Mouse (Mus musculus) G1E (cell line): ENCODE data around the gene Ubl4a. TPM values are rescaled to one million over a fixed set of nuclear protein-coding genes. Genes with fewer than 3 reads are reported as not detected.

ENCODE experiments used
- ATAC-seq: 2 replicates; pipeline ENCODE4 v1.8.0; 2016; ENCODE audit warnings: mild to moderate bottlenecking; ENCODE audit not compliant: insufficient number of reproducible peaks, poor library complexity, low FRiP score, severe bottlenecking; ENCODE audit errors: extremely low read depth
- DNase-seq: peaks from one replicate; pipeline ENCODE4 v3.0.0; 2012; ENCODE audit warnings: low spot score
- H3K27me3 ChIP-seq: 2 replicates; pipeline ENCODE4 v1.6.1; 2012; ENCODE audit warnings: mild to moderate bottlenecking, low read length, inconsistent platforms; ENCODE audit not compliant: insufficient read depth
- H3K36me3 ChIP-seq: replicated peaks from 2 replicates; pipeline ENCODE3; 2012; ENCODE audit warnings: mild to moderate bottlenecking, inconsistent platforms
- H3K4me1 ChIP-seq: 2 replicates; pipeline ENCODE4 v1.6.1; 2012; ENCODE audit warnings: low read depth, low read length, inconsistent platforms, mixed read lengths; ENCODE audit not compliant: insufficient read depth
- H3K4me3 ChIP-seq: 2 replicates; pipeline ENCODE4 v1.5.1; 2012; ENCODE audit warnings: low read depth, mild to moderate bottlenecking, inconsistent platforms, low read length, moderate library complexity, mixed read lengths
- H3K9me3 ChIP-seq: replicated peaks from 2 replicates; pipeline ENCODE4 v1.6.1; 2012; ENCODE audit warnings: inconsistent platforms
- CTCF ChIP-seq: IDR thresholded peaks from 2 replicates; pipeline ENCODE4 v1.5.1; 2012; ENCODE audit warnings: low read depth, low read length, inconsistent platforms, mixed read lengths
- GATA1 ChIP-seq: IDR thresholded peaks from 2 replicates; pipeline ENCODE4 v1.6.1; 2012; ENCODE audit warnings: borderline replicate concordance, low read length, inconsistent platforms, mixed read lengths
- GATA2 ChIP-seq: IDR thresholded peaks from 2 replicates; pipeline ENCODE4 v1.6.1; 2012; ENCODE audit warnings: low read depth, low read length, inconsistent platforms, borderline replicate concordance
- POLR2AphosphoS5 ChIP-seq: IDR thresholded peaks from 2 replicates; pipeline ENCODE4 v1.6.1; 2012; ENCODE audit warnings: low read depth, low read length, inconsistent platforms; ENCODE audit not compliant: insufficient replicate concordance
- TAL1 ChIP-seq: conservative IDR thresholded peaks from 2 replicates; pipeline ENCODE4 v1.6.1; 2012; ENCODE audit warnings: low read depth, low read length, inconsistent platforms, mixed read lengths
- polyA plus RNA-seq: library from polyadenylated mRNA; stranded (reverse); fragments of >175 nt; gene quantifications from 2 replicates; pipeline ENCODE4 v1.2.3, GENCODE M21; 2012
- total RNA-seq, 2 experiments: library from RNA; stranded (forward) in 1 of 2; stranded (reverse) in 1 of 2; fragments of 200-1000 nt in 1 of 2; fragments of >200 nt in 1 of 2; fragmentation: Nextera tagmentation in 1 of 2; gene quantifications; 2 replicates each; pipeline ENCODE4 v1.2.3; 2014 to 2017

The Ubl4a gene
- total RNA-seq (2014; fragmentation: Nextera tagmentation) (29.0 and 31.2 TPM in 2 replicates), total RNA-seq (2017) (15.6 and 20.6 TPM in 2 replicates), polyA plus RNA-seq (16.6 and 26.4 TPM in 2 replicates)

DNA sequence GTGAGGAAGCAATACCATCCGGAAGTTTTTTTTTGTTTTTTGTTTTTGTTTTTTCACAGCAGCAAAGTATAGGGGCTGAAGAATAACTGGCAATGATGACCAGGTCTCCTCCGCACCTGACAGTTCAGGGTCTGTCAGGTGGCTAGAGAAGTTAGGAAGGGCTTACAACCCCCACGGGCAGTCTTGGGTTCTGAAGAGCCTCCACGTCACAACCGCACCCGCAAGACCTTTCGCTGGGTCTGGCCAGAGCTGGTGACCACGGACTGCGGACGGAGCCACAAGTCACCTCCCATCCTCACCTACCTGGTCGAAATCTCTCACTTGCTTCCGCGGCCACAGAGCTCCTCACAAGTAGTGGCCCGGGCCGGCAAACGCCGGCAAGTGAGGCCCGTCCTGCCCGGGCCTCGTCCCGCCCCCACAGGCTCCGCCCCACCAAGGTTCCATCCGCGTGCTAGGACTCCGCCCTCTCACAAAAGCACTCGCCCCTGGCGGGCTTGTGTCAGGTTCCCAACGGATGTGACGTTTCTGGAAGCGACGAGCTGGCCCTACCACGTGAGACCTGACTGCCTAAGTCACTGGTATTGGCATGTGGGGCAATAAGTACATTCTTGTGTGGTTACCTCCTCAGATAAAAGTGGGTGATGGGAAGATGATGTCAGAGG lies at the start of gene Ubl4a, which contains the start of gene Slc10a3:
Ubl4a (minus strand) TSS at position 331 of the 662 bp plus-strand sequence.
Slc10a3 (minus strand) TSS at position 462 of the 662 bp plus-strand sequence.
- Histone ChIP-seq H3K36me3 (peaks cover 16% of the 10 kb centered on the region), H3K4me1 (peaks cover 22% of the 10 kb centered on the region), H3K27me3 (no peaks in the 10 kb centered on the region), H3K4me3 (peak within 1 kb of the TSS; percentile 75), H3K9me3 (no peaks in the 10 kb centered on the region)
- TF ChIP-seq GATA2 (no peak), POLR2AphosphoS5 (no peak), GATA1 (no peak), CTCF (no peak), TAL1 (no peak)
- DNase-seq: peak; percentile 67
- peak; percentile 90 for ATAC-seq

DNA sequence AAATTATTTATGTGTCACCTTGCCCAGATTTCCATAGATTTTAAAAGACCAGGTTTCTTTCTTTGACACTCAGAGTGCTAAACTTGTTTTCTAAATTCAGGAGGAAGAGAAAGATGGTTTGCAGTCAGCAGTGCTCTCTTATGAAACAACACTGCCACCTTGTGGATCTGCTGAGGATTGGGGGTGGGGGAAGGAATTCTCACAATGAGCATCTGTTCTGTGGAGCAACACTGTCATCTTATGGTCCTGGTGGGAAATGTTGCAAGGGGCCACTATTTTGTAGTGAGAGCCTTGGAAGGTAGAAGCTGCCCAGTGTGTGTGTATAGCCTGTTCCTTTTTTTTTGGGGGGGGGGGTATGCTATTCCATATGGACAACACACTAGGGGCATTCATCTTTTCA lies 40.4 kb upstream of the Ubl4a start:
- TF ChIP-seq CTCF (peak; percentile 70), GATA2 (no peak)
- Histone ChIP-seq H3K27me3 (no peaks in the 10 kb centered on the region), H3K9me3 (no peaks in the 10 kb centered on the region), H3K4me1 (no peaks in the 10 kb centered on the region), H3K36me3 (peaks cover 74% of the 10 kb centered on the region), H3K4me3 (no peak overlapping the region)
- DNase-seq (no peak), ATAC-seq (no peak; the same call in 1 of the 2 replicates)

DNA sequence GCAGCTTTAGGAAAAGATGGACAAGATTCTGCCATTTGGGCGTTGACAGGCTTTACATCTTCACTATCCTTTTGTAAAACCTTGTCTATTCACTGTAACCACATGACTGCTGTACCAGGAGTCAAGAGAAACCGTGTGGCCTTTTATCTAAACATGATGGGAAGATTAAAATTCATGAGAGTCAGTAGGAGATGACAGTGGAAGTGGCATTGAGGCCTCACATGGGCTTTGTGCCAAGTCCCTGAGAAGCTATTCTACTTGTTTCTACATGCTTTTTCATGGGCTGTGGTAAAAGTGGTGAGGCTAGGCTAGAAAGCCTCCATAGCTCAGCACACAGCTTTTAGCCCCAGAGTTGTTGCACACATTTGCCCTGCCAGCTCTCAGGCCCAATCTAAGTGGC lies 35.3 kb upstream of the Ubl4a start:
- peaks cover 53% of the 10 kb centered on the region for H3K36me3 ChIP-seq
- DNase-seq: no peak
- no peak for ATAC-seq

DNA sequence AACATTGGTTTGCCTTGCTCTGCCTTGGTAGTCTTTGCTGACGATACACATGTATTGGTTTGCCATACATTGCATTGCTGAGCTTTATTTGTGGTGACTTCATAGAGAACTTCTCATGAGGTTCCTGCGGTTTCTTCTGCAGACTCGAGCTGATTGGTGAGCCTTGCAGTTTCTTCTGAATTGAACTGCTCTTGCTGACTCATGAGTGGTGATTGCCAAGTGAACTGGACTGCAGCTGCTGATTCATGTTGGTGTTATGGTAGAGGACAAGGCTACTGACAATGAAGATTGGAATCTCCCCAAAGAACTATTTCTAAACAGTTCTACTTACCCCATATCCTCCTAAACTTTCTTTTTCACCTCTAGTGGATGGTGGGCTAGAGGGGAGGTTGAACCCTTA lies 27.1 kb upstream of the Ubl4a start:
- Histone ChIP-seq H3K9me3 (no peaks in the 10 kb centered on the region), H3K27me3 (no peaks in the 10 kb centered on the region), H3K36me3 (no peaks in the 10 kb centered on the region), H3K4me1 (no peaks in the 10 kb centered on the region), H3K4me3 (no peak overlapping the region)
- DNase-seq: no peak
- ATAC-seq: no peak
- TF ChIP-seq TAL1 (no peak), GATA1 (no peak), CTCF (no peak), POLR2AphosphoS5 (no peak), GATA2 (no peak)

More for the DNA sequence above, 35.3 kb upstream of the Ubl4a start:
- Histone ChIP-seq H3K27me3 (no peaks in the 10 kb centered on the region), H3K4me1 (no peaks in the 10 kb centered on the region), H3K4me3 (no peak overlapping the region), H3K9me3 (no peaks in the 10 kb centered on the region)
- no peak for TF ChIP-seq GATA2
- TF ChIP-seq GATA1: no peak
- TF ChIP-seq CTCF: no peak
- TF ChIP-seq TAL1: no peak
- TF ChIP-seq POLR2AphosphoS5: no peak

DNA sequence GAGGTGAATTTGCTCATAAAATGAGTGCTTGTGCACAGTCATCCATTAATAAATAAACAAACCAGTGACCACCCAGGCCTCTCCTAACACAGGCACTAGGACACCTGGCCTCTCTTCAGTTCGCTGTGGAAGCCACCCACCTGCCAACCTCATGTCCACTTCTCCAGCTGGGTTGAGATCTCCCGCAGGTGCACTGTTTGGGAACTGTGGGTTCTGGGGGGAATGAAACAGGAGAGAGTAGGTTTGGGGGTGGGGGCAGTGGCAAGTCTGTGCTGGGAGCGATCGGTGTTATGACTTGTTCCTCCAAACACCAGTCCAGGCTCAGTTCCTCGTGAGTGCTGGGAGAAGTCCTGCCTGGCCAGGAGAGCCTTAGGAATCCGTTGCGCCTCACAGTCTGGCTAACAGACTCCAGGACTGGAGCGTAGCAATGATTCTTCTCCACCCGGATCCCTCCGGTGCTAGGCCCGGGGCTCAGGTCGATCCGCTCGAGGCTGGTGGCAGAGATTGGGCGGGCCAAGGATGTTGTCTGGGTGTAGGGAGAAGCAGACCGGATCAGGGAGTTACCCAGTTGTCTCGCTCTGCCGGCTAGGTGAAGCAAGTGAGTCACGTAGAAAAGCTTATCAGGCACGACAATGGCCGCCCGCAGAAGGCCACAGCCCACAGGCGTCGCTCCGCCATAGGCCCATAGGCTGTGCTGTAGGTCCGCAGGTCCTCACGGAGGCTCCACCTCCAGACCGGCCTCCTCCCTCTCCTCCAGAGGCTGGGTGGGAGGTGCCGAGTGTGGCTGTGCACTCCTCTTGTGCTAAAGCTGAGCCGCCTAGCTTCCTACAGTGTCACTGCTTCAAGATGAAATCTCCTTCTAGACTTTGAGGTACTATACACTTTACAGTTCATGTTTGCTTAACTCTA lies 19.8 kb upstream of the Ubl4a start, which contains the start of the genes Fam3a and Ikbkg:
Fam3a (minus strand) TSS at position 738 of the 909 bp plus-strand sequence.
Ikbkg (plus strand) TSS at position 756 of the 909 bp plus-strand sequence.
- Histone ChIP-seq H3K4me1 (peaks cover 16% of the 10 kb centered on the region), H3K27me3 (no peaks in the 10 kb centered on the region), H3K9me3 (no peaks in the 10 kb centered on the region), H3K36me3 (peaks cover 19% of the 10 kb centered on the region), H3K4me3 (peak within 1 kb of the TSS; percentile 76)
- peak; percentile 75 for DNase-seq
- ATAC-seq: peak; percentile 97
- no peak for TF ChIP-seq GATA2
- no peak for TF ChIP-seq CTCF
- no peak for TF ChIP-seq TAL1
- TF ChIP-seq GATA1: no peak
- no peak for TF ChIP-seq POLR2AphosphoS5

DNA sequence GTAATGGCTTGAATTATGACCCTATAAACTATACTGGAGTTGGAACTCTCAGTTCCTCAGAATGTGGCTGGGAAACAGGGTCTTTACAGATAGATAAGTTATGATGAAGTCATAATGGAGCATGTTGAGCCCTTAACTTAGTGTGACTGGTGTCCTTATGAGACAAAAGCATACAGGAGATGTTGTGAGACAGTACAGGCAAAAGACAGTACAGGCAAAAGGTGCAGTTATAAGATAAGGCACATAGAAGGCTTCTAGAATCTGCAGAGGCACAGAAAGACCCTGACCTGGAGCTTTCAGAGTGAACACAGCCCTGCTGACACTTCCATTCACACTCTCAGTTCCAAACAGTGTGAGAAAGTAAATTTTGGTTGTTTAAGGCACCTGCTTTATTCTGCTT lies 15.1 kb upstream of the Ubl4a start:
- no peak overlapping the region for H3K4me3 ChIP-seq
- peaks cover 54% of the 10 kb centered on the region for H3K36me3 ChIP-seq
- H3K9me3 ChIP-seq: no peaks in the 10 kb centered on the region
- H3K27me3 ChIP-seq: no peaks in the 10 kb centered on the region
- peaks cover 15% of the 10 kb centered on the region; the same call in 1 of the 2 replicates for H3K4me1 ChIP-seq
- 0 out of 2 replicates have a peak, but pooled peaks have one; percentile 18 for TF ChIP-seq TAL1
- no peak for TF ChIP-seq POLR2AphosphoS5
- no peak for ATAC-seq
- DNase-seq: no peak
